Mouse (Mus musculus) hindbrain, embryonic 11.5 days (tissue): ENCODE results near the gene Vmn1r197. TPM values are rescaled to one million over a fixed set of nuclear protein-coding genes. Genes with fewer than 3 reads are reported as not detected.
"Not testable (repeated sequence)": the region's sequence is repeated elsewhere in the genome, so short reads cannot be mapped to it uniquely, and the experiment has no call there.

Source experiments
- ATAC-seq: fragments of 200-750 bp; cut with Nextera tagmentation; 2 replicates; pipeline ENCODE4 v1.8.0; 2017; ENCODE audit warnings: mild to moderate bottlenecking, moderate TSS enrichment, moderate library complexity; ENCODE audit not compliant: low FRiP score
- DNase-seq: peaks from one replicate; pipeline ENCODE4 v3.0.0-alpha.2; 2015; ENCODE audit warnings: low spot score
- H3K27ac ChIP-seq: fragments of 300-500 bp; sonication (generic); 2 replicates; pipeline ENCODE4 v1.5.1; 2014; ENCODE audit warnings: mild to moderate bottlenecking, low read depth, low read length
- H3K27me3 ChIP-seq: fragments of 300-500 bp; sonication (generic); 2 replicates; pipeline ENCODE4 v1.6.1; 2014; ENCODE audit warnings: mild to moderate bottlenecking, low read length, moderate library complexity, mixed read lengths; ENCODE audit not compliant: control insufficient read depth, insufficient read depth
- H3K36me3 ChIP-seq: fragments of 300-500 bp; sonication (generic); 2 replicates; pipeline ENCODE4 v1.6.1; 2014; ENCODE audit warnings: mild to moderate bottlenecking, low read length, moderate library complexity, mixed read lengths; ENCODE audit not compliant: control insufficient read depth, insufficient read depth
- H3K4me1 ChIP-seq: fragments of 300-500 bp; sonication (generic); replicated peaks from 2 replicates; pipeline ENCODE4 v1.6.1; 2014; ENCODE audit warnings: low read length, mixed read lengths; ENCODE audit not compliant: control insufficient read depth, insufficient read depth
- H3K4me2 ChIP-seq: fragments of 300-500 bp; sonication (generic); replicated peaks from 2 replicates; pipeline ENCODE4 v1.6.1; 2014; ENCODE audit warnings: mild to moderate bottlenecking, low read depth, low read length
- H3K4me3 ChIP-seq: fragments of 300-500 bp; sonication (generic); 2 replicates; pipeline ENCODE4 v1.5.1; 2014; ENCODE audit warnings: low read depth, low read length
- H3K9ac ChIP-seq: fragments of 300-500 bp; sonication (generic); 2 replicates; pipeline ENCODE4 v1.6.1; 2014; ENCODE audit warnings: low read depth, low read length
- H3K9me3 ChIP-seq: fragments of 300-500 bp; sonication (generic); 2 replicates; pipeline ENCODE4 v1.6.1; 2016; ENCODE audit warnings: low read length; ENCODE audit not compliant: control insufficient read depth
- WGBS: fragments of 180-500 bp; shearing (Covaris S2); extraction: QIAGEN DNeasy Blood & Tissue Kit; methylation state at CpG from one replicate; pipeline ENCODE4 v1.1.7; 2014; 5-methylcytosine and 5-hydroxymethylcytosine counted together
- polyA plus RNA-seq: library from polyadenylated mRNA; unstranded; fragments of >200 nt; fragmentation: Nextera tagmentation; extraction: Ambion mirVana; gene quantifications from 2 replicates; pipeline ENCODE4 v1.2.1, GENCODE M21; 2014

Gene Vmn1r197
- polyA plus RNA-seq, result not detected in 2 replicates

DNA sequence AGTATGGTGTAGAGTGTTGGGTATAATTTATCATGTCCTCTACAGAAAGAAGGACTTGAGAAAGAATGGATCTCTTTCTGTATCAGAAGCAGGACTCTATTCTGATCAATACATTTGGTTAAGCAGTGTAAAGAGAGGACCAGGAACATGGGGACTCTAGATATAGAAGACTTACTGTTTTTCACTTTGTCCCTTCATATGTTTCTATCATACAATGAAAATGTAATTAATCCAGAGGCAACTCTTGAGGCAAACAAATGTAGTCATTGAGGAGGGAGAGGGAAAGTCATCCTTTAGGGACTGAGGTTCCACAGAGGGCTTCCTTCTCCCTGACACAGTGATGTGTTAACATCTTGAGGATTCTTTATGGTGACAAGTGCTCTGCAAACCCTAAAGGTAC lies at the start of gene Vmn1r197:
Gene Vmn1r197, plus strand, starts transcription at position 301 of the 400 bp plus-strand sequence.
- Histone ChIP-seq H3K27me3 (no peaks in the 10 kb centered on the region), H3K4me3 (no peak within 1 kb of the TSS), H3K9ac (no peak within 1 kb of the TSS), H3K4me2 (no peak within 1 kb of the TSS), H3K27ac (no peak within 1 kb of the TSS), H3K4me1 (no peaks in the 10 kb centered on the region), H3K36me3 (no peaks in the 10 kb centered on the region), H3K9me3 (no peaks in the 10 kb centered on the region)
- ATAC-seq (no peak), DNase-seq (no peak)

DNA sequence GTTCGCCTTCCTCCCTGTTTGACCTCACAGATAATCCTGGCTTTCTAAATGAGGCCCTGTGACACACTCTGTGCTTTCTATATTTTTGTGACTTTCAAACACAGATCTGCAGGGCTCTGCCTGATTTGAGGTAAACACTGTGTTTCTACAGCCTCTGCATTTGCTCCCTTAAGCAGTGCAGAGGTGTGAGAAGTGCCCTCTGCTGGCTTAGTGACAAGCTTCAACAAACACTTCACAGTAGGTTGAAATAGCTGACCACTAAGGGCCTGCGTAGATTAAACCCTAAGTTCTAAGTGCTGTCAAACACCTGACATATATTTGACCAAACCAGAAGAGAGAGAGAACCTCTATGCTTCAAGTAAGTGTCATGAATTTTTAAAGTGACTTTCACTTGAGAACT lies 39.8 kb upstream of the Vmn1r197 start:
- H3K4me2 ChIP-seq, result no peak overlapping the region
- ATAC-seq, result no peak
- DNase-seq, result no peak
- no peaks in the 10 kb centered on the region for H3K36me3 ChIP-seq
- H3K27me3 ChIP-seq, result no peaks in the 10 kb centered on the region
- no peak overlapping the region for H3K27ac ChIP-seq
- no peaks in the 10 kb centered on the region for H3K4me1 ChIP-seq
- no peak overlapping the region for H3K4me3 ChIP-seq
- WGBS, result 84% methylated on average over 2 of the region's 2 CpGs
- no peak overlapping the region for H3K9ac ChIP-seq
- H3K9me3 ChIP-seq, result no peaks in the 10 kb centered on the region

DNA sequence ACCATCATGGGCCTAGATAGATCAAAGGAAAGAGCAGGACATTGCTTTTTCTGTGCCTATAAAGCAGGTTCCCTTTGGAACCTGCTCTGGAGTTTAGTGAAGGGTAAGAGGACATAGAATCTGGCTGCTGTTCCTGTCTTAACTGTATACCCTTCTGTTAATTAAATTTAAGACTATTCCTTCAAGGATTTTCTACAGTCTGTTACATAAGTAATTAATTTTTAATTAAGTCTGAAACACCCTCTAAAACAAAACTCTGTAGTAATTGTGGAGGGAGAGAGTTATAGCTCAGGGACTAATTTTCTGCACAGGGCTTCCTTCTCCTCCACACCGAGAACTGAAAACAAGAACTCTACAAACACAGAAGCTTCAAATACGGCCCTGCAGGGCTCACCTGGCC lies 34.8 kb upstream of the Vmn1r197 start, which contains the start of gene Vmn1r196:
Gene Vmn1r196, plus strand, starts transcription at position 301 of the 400 bp plus-strand sequence.
- H3K27me3 ChIP-seq, result no peaks in the 10 kb centered on the region
- no peaks in the 10 kb centered on the region for H3K36me3 ChIP-seq
- H3K27ac ChIP-seq, result no peak within 1 kb of the TSS
- H3K4me1 ChIP-seq, result no peaks in the 10 kb centered on the region
- no peaks in the 10 kb centered on the region for H3K9me3 ChIP-seq
- ATAC-seq (no peak), DNase-seq (no peak)
- H3K9ac ChIP-seq, result no peak within 1 kb of the TSS
- WGBS, result 82% methylated on average over 2 of the region's 2 CpGs
- H3K4me2 ChIP-seq, result no peak within 1 kb of the TSS
- H3K4me3 ChIP-seq, result no peak within 1 kb of the TSS

DNA sequence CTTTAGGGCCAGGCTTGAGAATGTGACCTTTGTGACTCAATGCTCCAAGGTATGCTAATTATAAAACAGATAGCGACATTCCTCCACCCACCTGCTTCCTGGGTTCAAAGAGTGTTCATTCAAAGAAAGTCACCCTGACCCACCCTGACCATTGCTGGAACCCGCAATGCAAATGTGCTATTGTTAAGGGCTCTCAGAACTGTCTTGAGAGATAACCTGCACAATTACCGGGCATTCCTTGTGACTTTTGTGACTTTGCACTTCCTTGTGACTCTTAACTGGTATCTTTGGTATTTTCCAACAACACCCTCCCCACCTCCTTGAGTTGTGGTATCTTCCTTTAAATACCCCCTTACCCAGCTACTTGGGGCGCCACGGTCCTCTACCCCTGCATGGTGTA lies 16.3 kb upstream of the Vmn1r197 start:
- not testable (repeated sequence) for H3K4me3 ChIP-seq, H3K9me3 ChIP-seq
- 90% methylated on average over 5 of the region's 5 CpGs for WGBS

DNA sequence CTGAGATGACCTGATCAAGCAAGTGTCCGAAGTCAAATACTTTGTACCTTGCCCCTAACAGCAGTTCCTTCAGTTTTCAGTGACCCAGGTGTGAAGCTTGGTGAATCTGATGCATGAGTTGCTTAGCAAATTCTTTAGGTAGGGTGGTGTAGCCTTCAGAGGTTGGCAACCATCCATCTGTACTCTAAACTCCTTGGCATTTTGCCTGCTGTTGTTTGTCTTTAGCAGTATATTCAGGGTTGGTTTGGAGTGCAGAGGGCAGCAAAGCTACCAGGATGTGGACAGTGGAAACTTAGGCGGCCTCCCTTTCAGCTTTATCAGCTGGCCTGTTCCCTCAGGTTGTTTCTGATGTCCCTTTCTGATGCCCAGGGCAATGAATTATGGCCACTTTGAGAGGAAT lies 9.0 kb upstream of the Vmn1r197 start:
- H3K36me3 ChIP-seq, result no peaks in the 10 kb centered on the region
- no peaks in the 10 kb centered on the region for H3K4me1 ChIP-seq
- no peak for DNase-seq
- no peaks in the 10 kb centered on the region for H3K9me3 ChIP-seq
- no peak overlapping the region for H3K4me3 ChIP-seq
- H3K27me3 ChIP-seq, result no peaks in the 10 kb centered on the region
- 79% methylated on average over 2 of the region's 2 CpGs for WGBS
- H3K4me2 ChIP-seq, result no peak overlapping the region
- no peak overlapping the region for H3K27ac ChIP-seq
- H3K9ac ChIP-seq, result no peak overlapping the region
- ATAC-seq, result no peak

More for the DNA sequence above, 16.3 kb upstream of the Vmn1r197 start:
- not testable (repeated sequence) for H3K27me3 ChIP-seq, H3K9ac ChIP-seq, ATAC-seq, H3K4me1 ChIP-seq, H3K36me3 ChIP-seq, H3K27ac ChIP-seq, H3K4me2 ChIP-seq, DNase-seq

DNA sequence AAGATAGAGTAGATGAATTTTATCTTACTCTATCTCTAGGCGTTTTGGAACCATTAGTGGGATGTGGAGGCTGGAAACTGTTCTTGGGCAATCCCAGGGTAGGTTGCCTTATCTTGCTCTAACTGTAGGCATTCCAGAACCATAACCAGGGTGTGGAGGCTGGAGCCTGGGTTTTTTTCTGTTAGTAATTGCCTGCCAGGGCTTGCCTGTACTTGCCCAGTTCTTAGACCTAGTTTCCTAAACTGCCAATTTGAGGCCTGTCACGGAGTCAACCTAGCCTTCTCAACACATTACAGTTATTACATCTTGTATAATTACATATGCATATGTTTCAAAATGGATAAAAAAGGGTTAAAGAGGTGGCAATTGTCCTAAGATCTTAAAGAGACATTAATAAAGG lies 7.0 kb upstream of the Vmn1r197 start:
- Histone ChIP-seq H3K27me3 (no peaks in the 10 kb centered on the region), H3K9ac (no peak overlapping the region), H3K36me3 (no peaks in the 10 kb centered on the region), H3K9me3 (no peaks in the 10 kb centered on the region), H3K4me3 (no peak overlapping the region), H3K4me2 (no peak overlapping the region), H3K27ac (no peak overlapping the region), H3K4me1 (no peaks in the 10 kb centered on the region)
- ATAC-seq (no peak), DNase-seq (no peak)
- 90% methylated on average over 2 of the region's 2 CpGs for WGBS

DNA sequence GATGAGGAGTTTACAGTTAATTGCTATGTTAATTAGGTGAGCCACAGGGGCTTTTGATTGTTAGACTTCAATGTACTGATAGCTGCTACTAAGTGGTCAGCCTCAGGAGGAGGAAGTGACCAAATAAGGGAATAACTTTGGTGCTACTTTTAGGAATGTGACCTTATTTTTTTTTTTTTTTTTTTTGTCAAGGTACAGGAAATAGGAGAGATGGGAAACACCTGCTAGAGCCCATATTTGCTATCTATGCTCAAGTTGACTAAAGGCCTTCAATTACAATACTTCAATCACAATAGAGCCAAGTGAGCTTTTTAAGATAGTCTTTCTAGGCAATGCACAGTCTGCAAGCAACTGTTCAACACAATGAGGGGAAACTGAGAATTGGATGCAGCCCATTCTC lies 4.3 kb upstream of the Vmn1r197 start:
- Histone ChIP-seq H3K4me2 (no peak overlapping the region), H3K36me3 (no peaks in the 10 kb centered on the region), H3K4me1 (no peaks in the 10 kb centered on the region), H3K9me3 (no peaks in the 10 kb centered on the region), H3K9ac (no peak overlapping the region), H3K27me3 (no peaks in the 10 kb centered on the region), H3K27ac (no peak overlapping the region), H3K4me3 (no peak overlapping the region)
- DNase-seq (no peak), ATAC-seq (no peak)

DNA sequence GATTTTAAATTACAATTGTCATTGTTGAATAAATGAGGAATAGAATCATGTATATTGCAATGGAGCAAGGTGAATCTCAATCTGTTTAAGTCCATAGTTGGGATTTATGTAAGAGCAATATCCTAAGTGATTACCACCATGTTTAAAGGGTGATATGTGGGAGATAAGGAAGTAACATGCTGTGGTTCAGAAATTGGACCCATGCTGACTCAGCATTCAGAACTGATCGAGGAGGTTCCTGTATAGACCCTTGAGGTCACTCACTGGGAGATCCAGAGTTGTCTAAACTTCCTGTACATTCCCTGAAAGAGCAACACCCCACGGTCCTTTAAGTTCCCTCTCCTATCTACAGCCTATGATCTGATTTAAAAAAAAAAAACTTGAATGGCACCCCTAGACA lies 8.9 kb downstream of the Vmn1r197 start:
- Histone ChIP-seq H3K9me3 (no peaks in the 10 kb centered on the region), H3K4me3 (no peak overlapping the region), H3K9ac (no peak overlapping the region), H3K36me3 (no peaks in the 10 kb centered on the region), H3K27ac (no peak overlapping the region), H3K27me3 (no peaks in the 10 kb centered on the region), H3K4me2 (no peak overlapping the region), H3K4me1 (no peaks in the 10 kb centered on the region)
- DNase-seq, result no peak
- no peak for ATAC-seq
- 84% methylated on average over 2 of the region's 2 CpGs for WGBS

DNA sequence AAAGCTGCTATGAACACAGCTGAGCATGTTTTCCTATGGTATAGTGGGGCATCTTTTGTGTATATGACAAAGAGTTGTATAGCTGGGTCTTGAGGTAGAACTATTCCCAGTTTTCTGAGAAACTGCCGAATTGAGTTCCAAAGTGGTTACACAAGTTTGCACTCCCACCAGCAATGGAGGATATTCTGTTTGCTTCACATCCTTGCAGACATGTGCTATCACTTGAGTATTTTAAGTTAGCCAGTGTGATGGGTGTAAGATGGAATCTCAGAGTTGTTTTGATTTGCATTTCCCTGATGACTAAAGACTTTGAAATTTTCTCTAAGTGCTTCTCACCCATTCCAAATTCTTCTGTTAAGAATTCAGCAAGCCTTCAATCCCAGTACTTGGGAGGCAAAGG lies 11.2 kb downstream of the Vmn1r197 start:
- Histone ChIP-seq H3K27ac (no peak overlapping the region), H3K27me3 (no peaks in the 10 kb centered on the region), H3K4me1 (no peaks in the 10 kb centered on the region), H3K4me2 (no peak overlapping the region), H3K36me3 (no peaks in the 10 kb centered on the region), H3K4me3 (no peak overlapping the region), H3K9me3 (no peaks in the 10 kb centered on the region), H3K9ac (no peak overlapping the region)
- ATAC-seq, result no peak
- 92% methylated on average over 1 of the region's 1 CpGs for WGBS
- no peak for DNase-seq
